Mouse (Mus musculus): ENCODE data around the gene Rbm24. TPM values are rescaled to one million over a fixed set of nuclear protein-coding genes. Genes with fewer than 3 reads are reported as not detected.
A peak's percentile ranks its signal among the peaks of the same experiment; 100 is the strongest.

The Rbm24 gene
- polyA plus RNA-seq (2012; rRNA removed), result 27.1 and 37.4 TPM in 2 replicates
- 11.7 and 12.8 TPM in 2 replicates for polyA plus RNA-seq (2014; fragmentation: Nextera tagmentation; extraction: Ambion mirVana)

GRCm38 (mm10) chr13:46418141-46418601 is at the start of gene Rbm24:
Gene Rbm24, plus strand, starts transcription at chr13:46418434.
- Histone ChIP-seq H3K4me2 (replicated peaks; ENCODE audit: low read depth, low read length, severe bottlenecking) (peak within 1 kb of the TSS; percentile 94), H3K4me1 (ENCODE audit: control insufficient read depth, insufficient read depth, low read length) (no peaks in the 10 kb centered on the region), H3K9ac (ENCODE audit: low read depth, low read length, severe bottlenecking) (peak within 1 kb of the TSS; percentile 61), H3K27me3 (ENCODE audit: control insufficient read depth, insufficient read depth, low read length) (0 out of 2 replicates have a peak, but pooled peaks cover 6% of the 10 kb centered on the region), H3K27ac (replicated peaks; ENCODE audit: low read depth, low read length) (no peak within 1 kb of the TSS), H3K36me3 (ENCODE audit: control insufficient read depth, insufficient read depth, low read length) (no peaks in the 10 kb centered on the region), H3K4me3 (replicated peaks; ENCODE audit: low read length) (peak within 1 kb of the TSS; percentile 56), H3K9me3 (ENCODE audit: control insufficient read depth, low read length) (no peaks in the 10 kb centered on the region)
- under 1% methylated on average over 25 of the region's 41 CpGs for WGBS
- peak; percentile 75 for DNase-seq (ENCODE audit: low spot score)
- ATAC-seq (ENCODE audit: low FRiP score, low read depth), result peak; percentile 90
- TF ChIP-seq POLR2A (IDR thresholded peaks at IDR 0.05; ENCODE audit: borderline replicate concordance, extremely low read depth, insufficient read depth, insufficient read length), result no peak

DNA sequence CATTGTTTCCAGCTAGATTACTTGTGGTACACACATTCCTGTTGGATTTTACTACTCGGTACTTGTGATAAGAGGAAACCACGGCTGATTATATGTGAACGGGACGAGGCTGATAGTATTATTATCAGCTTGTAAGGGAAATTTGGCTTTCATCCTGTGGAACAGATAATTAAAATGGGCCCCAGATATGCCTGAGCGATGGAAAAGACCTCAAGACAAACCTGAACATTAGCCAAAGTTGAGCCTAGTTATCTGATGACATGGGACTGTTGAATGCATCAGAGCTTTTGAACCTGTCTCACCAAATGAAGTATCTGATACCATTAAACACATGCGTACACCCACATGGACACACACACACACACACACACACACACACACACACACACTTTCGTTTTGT is 45.4 kb upstream of the Rbm24 start:
- TF ChIP-seq POLR2A (IDR thresholded peaks at IDR 0.05; ENCODE audit: borderline replicate concordance, extremely low read depth, insufficient read depth, insufficient read length), result no peak
- no peak overlapping the region for H3K9ac ChIP-seq (ENCODE audit: low read depth, low read length, severe bottlenecking)
- H3K4me3 ChIP-seq (replicated peaks; ENCODE audit: low read length), result no peak overlapping the region
- H3K27me3 ChIP-seq (ENCODE audit: control insufficient read depth, insufficient read depth, low read length), result no peaks in the 10 kb centered on the region
- DNase-seq (ENCODE audit: low spot score), result no peak
- no peak for ATAC-seq (ENCODE audit: low FRiP score, low read depth)
- no peaks in the 10 kb centered on the region for H3K9me3 ChIP-seq (ENCODE audit: control insufficient read depth, low read length)
- H3K27ac ChIP-seq (replicated peaks; ENCODE audit: low read depth, low read length), result no peak overlapping the region
- H3K36me3 ChIP-seq (ENCODE audit: control insufficient read depth, insufficient read depth, low read length), result no peaks in the 10 kb centered on the region
- WGBS, result 84% methylated on average over 7 of the region's 7 CpGs
- H3K4me1 ChIP-seq (ENCODE audit: control insufficient read depth, insufficient read depth, low read length), result no peaks in the 10 kb centered on the region
- H3K4me2 ChIP-seq (replicated peaks; ENCODE audit: low read depth, low read length, severe bottlenecking), result no peak overlapping the region

DNA sequence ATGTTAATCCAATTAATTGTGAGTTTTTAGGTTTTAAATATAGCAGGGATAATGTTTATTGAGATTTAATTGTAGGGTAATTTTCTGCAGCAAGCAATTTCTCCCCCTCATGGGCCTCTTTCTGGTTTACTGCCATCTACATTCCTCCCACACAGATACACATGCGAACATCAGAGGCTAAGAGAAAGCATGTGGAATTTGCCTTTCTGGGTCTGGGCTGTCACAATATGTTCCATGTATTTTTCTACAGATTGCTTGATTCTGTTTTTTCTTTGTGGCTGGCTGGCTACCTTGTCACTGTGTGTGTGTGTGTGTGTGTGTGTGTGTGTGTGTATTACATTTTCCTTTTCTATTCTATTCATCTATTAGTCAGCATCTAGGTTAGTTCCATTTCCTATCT is 42.9 kb upstream of the Rbm24 start:
- DNase-seq (ENCODE audit: low spot score), result no peak
- H3K36me3 ChIP-seq (ENCODE audit: control insufficient read depth, insufficient read depth, low read length), result no peaks in the 10 kb centered on the region
- ATAC-seq (ENCODE audit: low FRiP score, low read depth), result no peak
- no peak overlapping the region for H3K4me3 ChIP-seq (replicated peaks; ENCODE audit: low read length)
- H3K9me3 ChIP-seq (ENCODE audit: control insufficient read depth, low read length), result no peaks in the 10 kb centered on the region
- no peaks in the 10 kb centered on the region for H3K27me3 ChIP-seq (ENCODE audit: control insufficient read depth, insufficient read depth, low read length)
- H3K9ac ChIP-seq (ENCODE audit: low read depth, low read length, severe bottlenecking), result no peak overlapping the region
- no peak overlapping the region for H3K4me2 ChIP-seq (replicated peaks; ENCODE audit: low read depth, low read length, severe bottlenecking)
- WGBS, result 54% methylated on average over 1 of the region's 1 CpGs
- TF ChIP-seq POLR2A (IDR thresholded peaks at IDR 0.05; ENCODE audit: borderline replicate concordance, extremely low read depth, insufficient read depth, insufficient read length), result no peak
- H3K4me1 ChIP-seq (ENCODE audit: control insufficient read depth, insufficient read depth, low read length), result no peaks in the 10 kb centered on the region
- H3K27ac ChIP-seq (replicated peaks; ENCODE audit: low read depth, low read length), result no peak overlapping the region

DNA sequence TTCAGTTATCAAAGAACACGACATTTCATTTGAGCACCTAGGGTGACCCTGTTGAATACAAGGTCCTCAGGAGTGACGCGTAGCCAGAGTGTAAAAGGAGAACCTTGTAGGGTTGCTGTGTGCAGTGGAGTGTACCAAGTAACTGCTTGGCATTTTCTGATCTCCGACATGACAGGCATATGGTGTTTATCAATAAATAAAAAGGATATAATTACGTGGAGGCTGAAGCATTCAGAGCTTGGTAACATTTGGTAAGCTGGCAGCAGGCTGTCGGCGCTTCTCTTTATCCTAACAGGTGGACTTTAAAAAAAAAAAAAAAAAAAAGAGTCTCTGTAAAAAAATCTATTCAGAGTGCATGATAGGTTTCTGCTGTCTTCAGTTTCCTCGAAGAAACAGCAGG is 30.8 kb upstream of the Rbm24 start:
- no peaks in the 10 kb centered on the region for H3K27me3 ChIP-seq (ENCODE audit: control insufficient read depth, insufficient read depth, low read length)
- WGBS, result 75% methylated on average over 8 of the region's 8 CpGs
- no peaks in the 10 kb centered on the region for H3K4me1 ChIP-seq (ENCODE audit: control insufficient read depth, insufficient read depth, low read length)
- no peak overlapping the region for H3K9ac ChIP-seq (ENCODE audit: low read depth, low read length, severe bottlenecking)
- ATAC-seq (ENCODE audit: low FRiP score, low read depth), result no peak
- no peak for TF ChIP-seq POLR2A (IDR thresholded peaks at IDR 0.05; ENCODE audit: borderline replicate concordance, extremely low read depth, insufficient read depth, insufficient read length)
- H3K27ac ChIP-seq (replicated peaks; ENCODE audit: low read depth, low read length), result no peak overlapping the region
- H3K9me3 ChIP-seq (ENCODE audit: control insufficient read depth, low read length), result no peaks in the 10 kb centered on the region
- DNase-seq (ENCODE audit: low spot score), result no peak
- H3K36me3 ChIP-seq (ENCODE audit: control insufficient read depth, insufficient read depth, low read length), result no peaks in the 10 kb centered on the region
- no peak overlapping the region for H3K4me3 ChIP-seq (replicated peaks; ENCODE audit: low read length)
- no peak overlapping the region for H3K4me2 ChIP-seq (replicated peaks; ENCODE audit: low read depth, low read length, severe bottlenecking)

DNA sequence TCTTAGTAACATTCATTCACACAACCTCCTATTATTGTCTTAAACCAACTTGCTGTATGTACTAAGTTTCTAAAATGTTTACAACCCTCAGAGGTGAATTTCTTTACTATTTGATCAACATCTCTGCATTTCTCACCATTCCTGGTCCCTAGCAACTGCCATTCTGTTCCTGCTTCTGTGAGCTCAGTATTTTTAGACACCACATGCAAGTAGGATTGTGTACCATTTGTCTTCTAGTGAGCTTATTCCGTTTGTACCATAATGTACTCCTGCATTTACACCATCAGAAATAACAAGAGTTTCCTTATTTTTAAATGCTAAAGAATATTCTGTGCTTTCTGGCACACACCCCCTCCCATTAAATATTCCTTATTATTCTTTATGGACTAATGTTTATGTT is 26.6 kb upstream of the Rbm24 start:
- no peak overlapping the region for H3K4me3 ChIP-seq (replicated peaks; ENCODE audit: low read length)
- WGBS, result 79% methylated on average over 1 of the region's 1 CpGs
- H3K9ac ChIP-seq (ENCODE audit: low read depth, low read length, severe bottlenecking), result no peak overlapping the region
- no peaks in the 10 kb centered on the region for H3K27me3 ChIP-seq (ENCODE audit: control insufficient read depth, insufficient read depth, low read length)
- no peak for TF ChIP-seq POLR2A (IDR thresholded peaks at IDR 0.05; ENCODE audit: borderline replicate concordance, extremely low read depth, insufficient read depth, insufficient read length)
- no peak overlapping the region for H3K4me2 ChIP-seq (replicated peaks; ENCODE audit: low read depth, low read length, severe bottlenecking)
- DNase-seq (ENCODE audit: low spot score) (no peak), ATAC-seq (ENCODE audit: low FRiP score, low read depth) (no peak)
- H3K4me1 ChIP-seq (ENCODE audit: control insufficient read depth, insufficient read depth, low read length), result no peaks in the 10 kb centered on the region
- H3K36me3 ChIP-seq (ENCODE audit: control insufficient read depth, insufficient read depth, low read length), result no peaks in the 10 kb centered on the region
- H3K9me3 ChIP-seq (ENCODE audit: control insufficient read depth, low read length), result no peaks in the 10 kb centered on the region
- no peak overlapping the region for H3K27ac ChIP-seq (replicated peaks; ENCODE audit: low read depth, low read length)

DNA sequence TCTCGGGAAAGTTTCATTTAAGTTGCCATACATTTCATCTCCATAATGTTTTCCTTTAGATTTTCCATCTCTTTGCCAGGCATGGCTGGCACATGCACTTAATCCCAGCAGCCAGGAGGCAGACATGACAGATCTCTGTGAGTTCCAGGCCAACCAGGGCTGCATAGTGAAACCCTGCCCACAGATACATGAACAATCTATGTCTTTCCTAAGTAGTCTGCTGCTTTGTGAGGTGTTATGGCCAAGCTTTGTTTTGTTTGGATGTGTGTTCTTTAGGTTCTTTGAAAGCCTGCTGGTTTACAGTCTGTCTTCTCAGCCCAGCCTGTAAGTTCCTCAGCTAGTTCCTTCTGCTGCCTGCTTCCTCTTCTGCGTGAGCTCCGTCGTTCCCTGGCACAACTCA is 25.3 kb upstream of the Rbm24 start:
- Histone ChIP-seq H3K4me3 (replicated peaks; ENCODE audit: low read length) (no peak overlapping the region), H3K9ac (ENCODE audit: low read depth, low read length, severe bottlenecking) (no peak overlapping the region), H3K27ac (replicated peaks; ENCODE audit: low read depth, low read length) (no peak overlapping the region), H3K27me3 (ENCODE audit: control insufficient read depth, insufficient read depth, low read length) (no peaks in the 10 kb centered on the region), H3K36me3 (ENCODE audit: control insufficient read depth, insufficient read depth, low read length) (no peaks in the 10 kb centered on the region), H3K9me3 (ENCODE audit: control insufficient read depth, low read length) (no peaks in the 10 kb centered on the region), H3K4me2 (replicated peaks; ENCODE audit: low read depth, low read length, severe bottlenecking) (no peak overlapping the region), H3K4me1 (ENCODE audit: control insufficient read depth, insufficient read depth, low read length) (no peaks in the 10 kb centered on the region)
- WGBS, result 81% methylated on average over 4 of the region's 4 CpGs
- no peak for TF ChIP-seq POLR2A (IDR thresholded peaks at IDR 0.05; ENCODE audit: borderline replicate concordance, extremely low read depth, insufficient read depth, insufficient read length)
- ATAC-seq (ENCODE audit: low FRiP score, low read depth) (no peak), DNase-seq (ENCODE audit: low spot score) (no peak)
